Mouse (Mus musculus) layer of hippocampus, adult 18-20 months (tissue): ENCODE results near the gene Pdgfa. TPM values are rescaled to one million over a fixed set of nuclear protein-coding genes. Genes with fewer than 3 reads are reported as not detected.

Experiments
- DNase-seq, 2 experiments: peaks; one replicate each; pipeline ENCODE4 v3.0.0; 2022; ENCODE audit warnings: low spot score in 2 of 2
- total RNA-seq, 2 experiments: library from RNA; stranded (reverse); gene quantifications; 2 replicates each; pipeline ENCODE4 v1.2.3; 2021

The Pdgfa gene
- total RNA-seq, 2 experiments from 2014 or later = 45.8 to 45.9 TPM

DNA sequence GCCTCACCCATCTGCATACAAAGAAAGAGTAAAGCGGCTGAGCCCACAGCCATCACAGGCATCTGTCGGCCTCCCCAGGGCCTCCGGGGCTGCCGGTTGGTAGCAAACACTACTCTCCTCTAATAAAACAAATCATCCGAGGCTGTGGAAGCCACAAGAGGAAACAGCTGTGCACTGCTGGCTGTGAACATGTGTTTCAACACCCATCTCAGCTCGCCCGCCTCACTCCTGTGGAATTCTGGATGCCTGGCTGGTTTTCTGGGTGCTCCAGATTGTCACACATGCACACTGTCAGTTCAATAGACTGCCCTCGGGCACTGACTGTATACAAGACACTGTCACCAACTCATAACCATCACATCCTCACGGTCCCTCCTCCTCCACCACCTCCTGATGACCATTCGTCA lies 40.7 kb downstream of the Pdgfa start:
- DNase-seq = no peak

DNA sequence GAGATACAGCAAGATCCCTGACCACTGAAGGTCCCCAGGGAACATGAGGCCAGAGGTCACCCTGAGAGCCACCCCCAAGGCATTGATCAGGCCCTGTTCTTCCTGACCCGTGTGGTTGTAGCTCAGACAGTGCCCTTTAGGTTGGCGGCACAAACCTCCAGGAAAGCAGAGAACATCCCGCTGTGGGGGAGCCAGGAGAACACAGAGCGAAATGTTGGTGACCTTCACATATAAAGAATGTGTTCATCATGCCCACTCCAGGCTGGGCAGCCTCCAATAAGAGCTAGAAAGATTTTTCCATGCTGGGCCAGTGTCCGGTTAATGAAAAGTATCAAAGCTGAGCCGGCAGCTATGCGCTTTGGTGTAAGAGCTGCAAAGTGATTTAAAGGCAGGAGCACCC lies 43.2 kb downstream of the Pdgfa start:
- DNase-seq = no peak

GRCm38 (mm10) chr5:138952969-138953368 lies 44.2 kb downstream of the Pdgfa start:
- no peak for DNase-seq

GRCm38 (mm10) chr5:138951305-138951704 lies 45.9 kb downstream of the Pdgfa start:
- no peak for DNase-seq

DNA sequence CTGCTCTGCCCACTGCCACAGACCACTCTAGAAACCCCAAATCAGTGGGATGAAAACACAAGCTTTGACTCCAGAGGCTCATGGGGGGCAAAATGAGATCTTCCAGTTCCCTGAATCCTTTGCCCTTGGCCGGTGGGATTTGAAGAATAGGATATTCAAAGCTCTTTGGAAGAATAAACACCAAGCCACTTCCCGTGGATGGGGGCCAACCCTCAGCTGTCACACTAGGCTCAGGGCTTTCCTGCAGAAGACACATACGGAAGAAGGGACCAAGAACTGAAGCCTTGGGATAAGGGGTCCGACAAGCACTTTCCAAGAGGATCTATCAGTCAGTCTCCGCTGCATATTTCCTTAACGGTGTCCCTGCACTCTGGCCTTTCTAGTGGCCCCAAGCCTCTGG lies 48.0 kb downstream of the Pdgfa start:
- no peak for DNase-seq

DNA sequence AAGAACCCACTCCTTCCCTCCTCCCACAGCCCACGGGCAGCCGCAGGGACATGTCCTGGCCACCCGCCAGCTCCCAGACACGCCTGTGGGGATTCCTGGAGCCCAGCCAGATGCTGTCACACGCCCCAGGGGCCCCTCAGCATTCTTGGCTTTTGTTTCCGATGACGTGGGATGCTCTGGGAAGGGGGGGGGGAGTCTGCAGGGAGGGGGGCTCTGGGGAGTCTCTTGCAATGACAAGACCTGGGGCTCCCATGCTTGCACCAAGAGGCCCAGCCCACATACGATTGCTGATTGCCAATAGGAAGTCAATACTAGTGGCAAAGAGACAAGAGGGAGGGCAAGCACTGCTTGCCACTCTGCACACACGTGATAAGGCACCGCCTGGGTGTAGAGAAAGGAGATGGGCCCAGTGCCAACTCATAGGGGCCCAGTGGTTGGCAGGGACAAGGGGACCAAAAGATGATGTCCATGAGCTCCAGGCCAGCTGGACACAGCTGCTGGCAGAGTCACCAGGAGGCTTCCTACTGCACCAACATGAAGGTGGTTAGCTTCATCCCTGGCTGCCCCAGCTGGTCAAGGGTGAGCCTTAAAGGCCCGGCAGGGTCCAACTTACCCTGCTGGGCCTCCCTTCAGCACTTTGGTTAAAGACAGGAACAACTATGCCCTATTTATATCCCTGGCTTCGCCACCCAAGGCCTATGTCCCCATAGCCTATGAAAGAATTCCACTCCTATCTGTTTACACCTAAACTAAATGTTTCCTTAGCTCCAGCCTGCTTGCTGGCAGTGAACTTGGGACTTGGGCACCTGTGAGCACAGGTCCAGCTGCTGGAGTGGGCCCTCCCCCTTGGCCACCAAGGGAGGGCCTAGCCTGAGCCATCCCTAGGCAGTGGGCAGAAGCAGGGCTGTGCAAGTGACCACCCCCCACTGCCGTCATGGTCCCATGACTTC lies 48.9 kb downstream of the Pdgfa start:
- peak in 1 of 2 experiments; percentile 14 for DNase-seq

- DNase-seq = no peak
Measured at GRCm38 (mm10) chr5:138947487-138947886, 49.7 kb downstream of the Pdgfa start.

DNA sequence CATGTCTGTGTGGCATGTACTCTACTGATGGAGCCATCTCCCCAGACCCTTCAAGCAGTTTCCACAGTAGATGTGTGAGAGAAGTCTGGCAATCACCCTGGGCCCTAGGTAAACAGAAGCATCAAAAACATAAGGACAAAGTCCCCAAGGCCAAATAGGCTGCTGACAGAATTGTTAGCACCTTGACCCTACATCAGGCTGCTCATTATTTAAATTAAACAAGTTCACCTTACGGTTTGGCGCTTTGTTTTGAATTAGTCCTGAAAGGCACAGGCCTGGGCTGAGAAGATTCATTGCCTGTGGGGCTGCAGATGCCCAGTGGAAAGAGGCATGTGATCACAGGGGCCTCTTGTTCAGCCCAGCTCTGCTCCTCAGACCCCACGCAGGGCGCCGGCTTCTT lies 50.2 kb downstream of the Pdgfa start:
- no peak for DNase-seq

DNA sequence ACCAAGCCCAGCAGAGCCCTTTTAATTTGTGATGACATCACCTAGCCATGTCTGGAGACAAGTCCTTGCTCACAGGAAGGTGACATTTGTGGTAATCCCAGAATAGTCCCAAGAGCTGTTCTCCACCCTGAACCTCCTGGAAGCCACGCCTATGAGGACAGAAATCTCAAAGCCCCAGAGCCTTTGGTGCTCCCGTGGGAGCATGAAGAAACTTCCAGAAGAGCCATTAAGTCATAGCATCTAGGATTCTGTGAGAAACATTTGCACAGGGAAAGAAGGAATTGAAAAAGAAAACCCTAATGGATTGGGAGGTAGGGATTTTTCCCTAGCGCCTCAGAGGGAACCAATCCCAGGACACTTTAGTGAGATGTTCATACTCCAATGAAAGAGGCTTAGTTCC lies 52.2 kb downstream of the Pdgfa start:
- DNase-seq = no peak

DNA sequence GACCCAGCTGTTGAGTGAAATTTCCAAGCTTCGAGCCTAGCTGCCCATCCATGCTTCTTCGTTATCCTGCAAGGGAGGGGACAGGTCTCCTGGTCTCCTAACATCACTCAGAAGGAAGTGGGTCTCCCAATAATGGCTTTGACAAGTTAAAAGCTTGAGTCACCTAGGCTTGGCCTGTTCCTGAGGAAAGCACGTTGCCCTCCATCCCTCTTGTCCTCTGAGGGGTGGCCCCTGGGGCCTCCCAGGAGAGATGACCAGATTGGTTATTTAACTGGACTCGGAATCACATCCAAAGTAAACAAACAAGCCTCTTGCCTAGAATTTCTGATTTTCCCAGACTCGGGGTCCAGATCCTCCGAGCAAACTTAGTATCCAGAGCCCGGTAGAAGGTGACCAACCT lies 52.6 kb downstream of the Pdgfa start:
- no peak for DNase-seq

DNA sequence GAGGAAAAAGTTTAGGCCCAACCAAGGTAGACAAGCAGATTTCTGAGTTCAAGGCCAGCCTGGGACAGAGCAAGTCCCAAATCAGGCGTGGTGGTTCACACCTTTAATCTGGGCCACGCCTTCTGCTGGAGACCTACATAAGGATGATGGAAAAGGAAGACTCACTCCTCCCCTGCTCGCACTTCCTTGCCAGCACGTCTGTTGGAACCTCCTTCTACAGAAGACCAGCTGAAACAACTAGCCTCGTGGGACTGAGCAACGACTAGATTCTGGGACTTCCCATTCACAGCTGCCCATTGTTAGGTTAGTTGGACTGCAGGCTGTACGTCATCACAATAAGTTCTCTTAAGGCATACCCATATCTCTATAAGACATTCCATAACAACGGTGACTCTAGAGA lies 55.3 kb downstream of the Pdgfa start:
- DNase-seq = no peak

DNA sequence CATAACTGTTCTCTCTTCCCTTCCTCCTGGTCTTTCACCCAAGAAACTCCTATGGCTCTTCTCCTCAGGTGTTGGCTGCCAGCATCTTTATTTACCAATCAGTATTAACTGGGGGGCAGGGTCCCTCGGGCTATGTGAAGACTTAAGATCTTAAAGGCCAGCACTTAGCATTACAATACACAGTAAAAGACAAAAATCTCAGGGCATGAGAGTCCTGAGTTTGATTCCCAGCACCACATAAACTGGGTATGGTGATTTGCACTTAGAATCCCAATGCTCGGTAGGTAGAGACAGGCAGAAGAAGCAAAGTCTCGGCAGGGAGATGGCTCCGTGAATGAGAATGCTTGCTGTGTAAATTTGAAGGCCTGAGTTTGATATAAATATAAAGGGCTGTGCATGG lies 56.6 kb downstream of the Pdgfa start:
- DNase-seq = no peak

GRCm38 (mm10) chr5:138938572-138939163 lies 58.5 kb downstream of the Pdgfa start:
- DNase-seq = no peak

- no peak for DNase-seq
Measured at GRCm38 (mm10) chr5:138936399-138937089, 60.6 kb downstream of the Pdgfa start.

GRCm38 (mm10) chr5:138934540-138934939 lies 62.6 kb downstream of the Pdgfa start:
- no peak for DNase-seq

GRCm38 (mm10) chr5:138932460-138933432 lies 64.4 kb downstream of the Pdgfa start:
- DNase-seq = no peak

- DNase-seq = no peak
Measured at GRCm38 (mm10) chr5:138931836-138932235, 65.3 kb downstream of the Pdgfa start.

DNA sequence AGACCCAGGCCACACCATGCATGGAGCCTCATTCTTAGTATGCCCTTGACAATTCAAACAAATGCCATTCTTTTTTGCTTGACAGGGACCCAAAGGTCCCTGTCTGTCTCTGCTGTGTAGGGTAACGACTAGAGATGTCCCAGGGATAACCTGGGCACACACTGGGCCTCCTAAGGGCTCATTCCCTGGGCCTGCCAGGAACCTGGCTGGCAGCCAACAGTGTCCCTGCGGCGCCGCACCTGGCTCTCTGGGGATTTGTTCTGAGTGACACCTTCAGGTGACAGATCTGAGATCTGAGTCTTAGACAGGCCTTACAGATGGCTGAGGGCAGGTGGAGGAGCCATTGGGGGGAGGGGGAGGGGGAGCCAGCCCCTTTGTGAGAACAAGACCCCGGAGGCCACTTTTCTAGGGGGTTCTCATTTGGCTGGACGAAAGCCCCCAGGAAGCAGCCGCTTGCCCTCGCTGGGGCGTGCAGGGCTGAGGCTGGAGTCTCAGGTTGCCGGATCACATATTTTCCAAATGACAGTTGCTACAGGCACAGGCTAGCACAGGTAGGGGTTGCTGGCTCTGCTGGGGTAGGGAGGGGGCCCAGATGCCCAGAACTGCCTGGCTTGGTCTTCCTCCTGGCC lies 67.2 kb downstream of the Pdgfa start:
- no peak for DNase-seq
